Mouse (Mus musculus) hindbrain, embryonic 12.5 days (tissue): ENCODE measurements at regions not wholly inside any gene's neighbourhood (a gene's known extent, or its start where the extent isn't known, plus 50 kb on each side); places are given as distances from the start of the nearest gene placed in this dataset.
"Not testable (repeated sequence)": the region's sequence is repeated elsewhere in the genome, so short reads cannot be mapped to it uniquely, and the experiment has no call there.

Source experiments
- ATAC-seq: fragments of 200-750 bp; cut with Nextera tagmentation; 2 replicates; pipeline ENCODE4 v1.8.0; 2017; ENCODE audit warnings: moderate TSS enrichment; ENCODE audit not compliant: low FRiP score
- H3K27ac ChIP-seq: fragments of 300-500 bp; sonication (generic); 2 replicates; pipeline ENCODE4 v1.5.1; 2016; ENCODE audit warnings: mild to moderate bottlenecking
- H3K27me3 ChIP-seq: fragments of 300-500 bp; sonication (generic); 2 replicates; pipeline ENCODE4 v1.6.1; 2016; ENCODE audit warnings: mild to moderate bottlenecking
- H3K36me3 ChIP-seq: fragments of 300-500 bp; sonication (generic); 2 replicates; pipeline ENCODE4 v1.6.1; 2016; ENCODE audit warnings: mild to moderate bottlenecking
- H3K4me1 ChIP-seq: fragments of 300-500 bp; sonication (generic); 2 replicates; pipeline ENCODE4 v1.6.1; 2016
- H3K4me2 ChIP-seq: fragments of 300-500 bp; sonication (generic); replicated peaks from 2 replicates; pipeline ENCODE4 v1.6.1; 2016; ENCODE audit warnings: mild to moderate bottlenecking
- H3K4me3 ChIP-seq: fragments of 300-500 bp; sonication (generic); 2 replicates; pipeline ENCODE4 v1.5.1; 2016; ENCODE audit warnings: mild to moderate bottlenecking
- H3K9ac ChIP-seq: fragments of 300-500 bp; sonication (generic); 2 replicates; pipeline ENCODE4 v1.6.1; 2016; ENCODE audit warnings: mild to moderate bottlenecking, moderate library complexity
- H3K9me3 ChIP-seq: fragments of 300-500 bp; sonication (generic); replicated peaks from 2 replicates; pipeline ENCODE4 v1.6.1; 2016; ENCODE audit warnings: mild to moderate bottlenecking
- WGBS: fragments of 180-500 bp; shearing (Covaris S2); methylation state at CpG from one replicate; pipeline ENCODE4 v1.1.7; 2016; 5-methylcytosine and 5-hydroxymethylcytosine counted together

DNA sequence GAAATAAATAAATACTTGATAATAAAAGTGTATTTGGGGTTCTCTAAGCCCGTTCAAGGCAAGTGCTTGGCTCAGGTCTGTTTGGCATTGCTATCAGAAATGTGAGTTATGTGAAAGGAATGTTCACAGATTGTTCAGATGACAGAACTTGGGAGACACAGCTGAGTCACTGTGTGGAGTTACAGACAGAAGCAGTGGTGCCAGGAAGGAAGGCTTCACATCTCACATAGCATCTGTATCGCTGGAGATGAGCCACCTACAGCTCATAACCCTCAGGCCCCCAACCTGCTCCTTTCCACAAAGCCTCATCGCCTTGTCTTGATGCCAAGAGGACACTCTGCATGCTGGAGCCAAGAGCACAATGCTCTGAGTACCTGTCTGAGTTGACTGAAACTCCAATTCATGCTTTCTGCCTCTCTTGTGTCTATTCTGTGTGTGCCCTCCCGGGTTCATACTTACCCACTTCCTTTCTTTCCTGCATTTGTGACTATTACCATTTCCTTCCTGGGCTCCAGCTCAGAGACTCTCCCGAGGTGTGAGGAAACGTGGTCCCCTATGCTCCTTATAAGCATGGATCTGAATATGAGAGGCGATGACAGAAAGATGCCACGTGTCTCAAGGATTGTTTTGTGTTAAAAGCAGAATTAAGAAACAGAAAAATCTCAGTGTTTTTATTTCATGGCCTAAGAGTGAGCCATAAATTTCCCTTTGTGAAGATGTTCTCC, 79.6 kb downstream of the Cd24a start:
- no peak overlapping the region for H3K4me3 ChIP-seq
- H3K9ac ChIP-seq = no peak overlapping the region
- WGBS = 87% methylated on average over 8 of the region's 8 CpGs
- ATAC-seq = no peak
- H3K9me3 ChIP-seq = no peaks in the 10 kb centered on the region
- no peaks in the 10 kb centered on the region for H3K4me1 ChIP-seq
- H3K36me3 ChIP-seq = no peaks in the 10 kb centered on the region
- no peak overlapping the region for H3K4me2 ChIP-seq
- no peak overlapping the region for H3K27ac ChIP-seq
- H3K27me3 ChIP-seq = no peaks in the 10 kb centered on the region

DNA sequence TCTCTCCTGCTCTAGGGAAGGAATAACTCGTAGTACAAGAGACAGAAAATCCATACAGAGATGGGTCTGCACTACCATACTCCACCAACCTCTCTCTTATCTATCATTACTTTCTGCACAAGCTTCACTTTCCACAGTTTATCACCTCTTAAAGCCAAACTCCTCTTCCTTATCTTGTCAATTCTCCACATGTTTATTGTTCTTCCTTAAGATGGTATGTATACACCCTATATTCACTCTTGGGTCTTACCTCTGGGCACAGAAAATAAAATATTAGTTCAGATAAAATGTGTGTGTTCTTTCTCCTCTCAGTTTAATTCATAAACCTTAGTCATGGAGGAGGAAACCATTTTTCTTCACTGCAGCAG, 80.1 kb downstream of the Cd24a start:
- no peaks in the 10 kb centered on the region for H3K4me1 ChIP-seq
- 94% methylated on average over 1 of the region's 1 CpGs for WGBS
- no peaks in the 10 kb centered on the region for H3K9me3 ChIP-seq
- H3K36me3 ChIP-seq = no peaks in the 10 kb centered on the region
- no peak for ATAC-seq
- no peak overlapping the region for H3K9ac ChIP-seq
- no peak overlapping the region for H3K4me3 ChIP-seq
- H3K27ac ChIP-seq = no peak overlapping the region
- H3K4me2 ChIP-seq = no peak overlapping the region
- no peaks in the 10 kb centered on the region for H3K27me3 ChIP-seq

DNA sequence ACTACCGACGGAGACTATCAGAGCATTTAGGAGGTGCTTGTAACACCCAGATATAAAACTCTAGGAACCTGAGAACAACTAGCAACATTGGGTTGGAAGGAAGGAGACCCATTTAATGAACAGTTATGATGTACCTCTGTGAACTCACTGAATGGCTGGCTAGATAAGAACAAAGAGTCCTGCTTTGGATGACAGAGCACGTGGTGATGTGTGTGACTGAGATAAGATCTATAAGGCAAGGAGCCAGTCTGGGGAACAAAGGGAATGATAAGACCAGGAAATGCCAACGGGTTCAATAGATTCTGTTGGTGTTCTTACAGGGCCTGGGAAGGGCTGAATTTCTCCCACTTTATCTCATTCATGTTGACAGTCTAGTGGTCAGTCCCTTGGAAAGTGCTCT, 86.8 kb downstream of the Cd24a start:
- H3K9ac ChIP-seq = no peak overlapping the region
- no peaks in the 10 kb centered on the region for H3K4me1 ChIP-seq
- no peak overlapping the region for H3K27ac ChIP-seq
- no peaks in the 10 kb centered on the region for H3K27me3 ChIP-seq
- no peaks in the 10 kb centered on the region for H3K9me3 ChIP-seq
- H3K4me2 ChIP-seq = no peak overlapping the region
- 82% methylated on average over 4 of the region's 4 CpGs for WGBS
- H3K36me3 ChIP-seq = no peaks in the 10 kb centered on the region
- no peak overlapping the region for H3K4me3 ChIP-seq
- no peak for ATAC-seq

DNA sequence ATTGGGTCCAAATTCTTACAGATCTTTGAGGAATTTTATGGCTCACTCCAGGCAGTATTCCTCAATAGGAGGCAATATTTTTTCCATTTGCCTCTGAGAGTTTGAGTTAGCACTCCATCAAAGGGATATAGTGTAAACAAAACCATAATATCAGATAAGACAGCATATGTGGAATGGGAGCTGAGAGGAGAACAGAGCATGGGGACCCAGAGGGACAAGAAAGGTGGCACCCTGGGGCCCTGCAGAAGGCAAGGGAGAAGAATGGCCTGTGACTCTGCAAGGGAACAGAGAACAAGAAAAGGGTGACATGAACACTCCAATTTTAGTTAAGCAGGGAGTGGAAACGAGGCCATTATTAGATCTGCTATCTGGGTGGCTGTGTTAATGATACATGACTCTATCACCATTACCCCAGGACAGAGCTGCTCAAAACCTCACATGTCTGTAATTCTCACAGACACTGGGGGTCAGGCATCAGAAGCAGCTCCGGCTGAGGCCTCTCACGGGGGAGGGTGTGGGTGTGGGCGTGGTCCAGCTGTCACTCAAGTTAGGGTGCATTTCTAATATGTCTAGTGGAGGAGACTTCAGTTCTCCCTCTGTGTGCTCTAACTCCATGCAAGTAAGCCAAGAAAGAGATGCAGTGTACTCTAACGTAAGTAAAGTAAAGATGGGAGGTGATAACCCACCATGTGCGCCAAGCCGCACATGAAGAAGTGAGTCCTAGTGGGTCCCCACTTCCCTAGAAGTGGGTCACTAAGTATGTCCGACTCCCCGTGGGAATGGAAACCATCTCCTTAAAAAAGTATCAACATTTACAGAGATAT, 88.4 kb downstream of the Cd24a start:
- Histone ChIP-seq H3K36me3 (no peaks in the 10 kb centered on the region), H3K9ac (no peak overlapping the region), H3K4me3 (no peak overlapping the region), H3K27ac (no peak overlapping the region), H3K9me3 (no peaks in the 10 kb centered on the region), H3K4me2 (no peak overlapping the region), H3K4me1 (no peaks in the 10 kb centered on the region), H3K27me3 (no peaks in the 10 kb centered on the region)
- WGBS = 69% methylated on average over 9 of the region's 9 CpGs
- ATAC-seq = peak; percentile 46; the same call in 1 of the 2 replicates

DNA sequence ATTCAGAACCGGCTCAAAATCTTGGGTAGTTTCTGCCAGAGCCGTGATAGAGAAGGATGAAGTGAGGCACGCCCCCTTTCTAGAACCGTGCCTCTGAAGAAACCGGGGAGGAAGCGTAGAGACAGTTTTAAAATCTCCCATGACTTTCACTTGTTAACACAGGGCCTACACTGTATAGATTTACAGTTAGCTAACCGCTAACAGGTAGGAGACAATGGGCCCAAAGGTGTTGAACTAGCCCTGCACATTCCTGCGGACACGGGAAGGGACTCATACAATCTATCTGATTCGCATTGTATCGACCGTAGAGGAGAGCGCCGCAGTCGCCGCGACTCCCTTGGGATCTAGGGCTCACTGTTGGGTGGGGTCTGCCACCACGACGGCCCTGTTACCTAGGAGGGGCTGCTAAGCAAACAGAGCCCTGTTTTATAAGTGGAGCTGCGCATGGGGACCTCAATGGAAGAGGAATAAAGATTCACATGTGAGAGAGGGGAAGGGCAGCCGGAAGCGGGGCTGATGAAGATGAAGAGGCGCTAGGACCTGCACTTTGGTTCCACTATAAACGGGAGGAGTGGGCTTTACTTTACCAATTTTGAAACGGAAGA, 89.1 kb downstream of the Cd24a start:
- no peak overlapping the region for H3K9ac ChIP-seq
- WGBS = 59% methylated on average over 25 of the region's 25 CpGs
- ATAC-seq = no peak
- H3K27ac ChIP-seq = no peak overlapping the region
- H3K4me1 ChIP-seq = no peaks in the 10 kb centered on the region
- H3K36me3 ChIP-seq = no peaks in the 10 kb centered on the region
- H3K27me3 ChIP-seq = no peaks in the 10 kb centered on the region
- 0 out of 2 replicates have a peak overlapping the region, but pooled peaks have one; percentile 4 for H3K4me3 ChIP-seq
- peak overlapping the region; percentile 25; the same call in 1 of the 2 replicates for H3K4me2 ChIP-seq
- H3K9me3 ChIP-seq = no peaks in the 10 kb centered on the region

DNA sequence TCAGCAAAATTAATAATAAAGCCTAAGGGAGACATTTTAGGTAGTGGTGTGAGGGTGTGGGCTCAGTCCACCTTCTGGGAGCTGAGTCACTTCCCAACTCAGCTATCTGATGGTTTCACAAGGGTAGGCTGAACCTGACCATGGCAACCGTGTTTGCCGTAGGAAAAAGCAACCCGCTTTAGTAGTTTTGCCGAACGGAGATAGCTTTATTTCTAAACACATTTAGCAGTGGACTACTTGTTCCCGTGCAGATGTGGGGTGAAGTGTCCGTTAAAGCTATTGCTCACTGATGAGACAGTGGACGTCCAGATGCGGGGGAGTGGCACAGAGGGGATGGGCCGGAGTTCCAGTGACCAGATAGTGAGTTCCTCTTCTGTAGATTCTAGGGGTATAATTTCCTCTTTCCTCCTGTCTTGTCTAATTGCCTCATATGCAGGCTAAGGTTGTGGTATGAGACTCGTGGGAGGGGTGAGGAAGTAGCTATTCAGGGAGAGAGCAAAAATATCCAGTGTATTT, 89.7 kb downstream of the Cd24a start:
- WGBS = 79% methylated on average over 11 of the region's 11 CpGs
- Histone ChIP-seq H3K36me3 (no peaks in the 10 kb centered on the region), H3K4me3 (no peak overlapping the region), H3K27me3 (no peaks in the 10 kb centered on the region), H3K4me1 (0 out of 2 replicates have a peak, but pooled peaks cover 2% of the 10 kb centered on the region), H3K9ac (no peak overlapping the region), H3K9me3 (no peaks in the 10 kb centered on the region), H3K4me2 (no peak overlapping the region), H3K27ac (no peak overlapping the region)
- ATAC-seq = no peak

DNA sequence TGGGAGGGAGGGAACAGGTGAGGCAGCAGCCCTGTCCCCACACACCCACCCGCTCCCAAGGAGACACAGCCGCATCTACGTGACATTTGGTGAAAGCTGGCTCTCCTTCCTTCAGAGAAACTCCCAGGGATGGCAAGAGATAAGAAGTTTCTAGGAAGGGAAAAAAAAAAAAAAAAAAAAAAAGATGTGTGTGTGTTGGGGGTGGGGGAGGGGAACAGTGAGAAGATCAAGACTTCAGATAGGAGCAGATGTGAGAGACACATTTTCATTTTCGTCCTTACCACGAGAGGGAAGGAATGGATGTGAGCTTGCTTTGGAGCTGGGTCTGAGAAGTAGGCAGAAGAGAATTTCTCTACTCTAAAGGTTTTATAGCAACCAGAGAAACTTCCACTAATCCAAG, 91.4 kb downstream of the Cd24a start:
- ATAC-seq = no peak
- 67% methylated on average over 5 of the region's 5 CpGs for WGBS
- Histone ChIP-seq H3K4me2 (no peak overlapping the region), H3K36me3 (no peaks in the 10 kb centered on the region), H3K27me3 (no peaks in the 10 kb centered on the region), H3K4me1 (0 out of 2 replicates have a peak, but pooled peaks cover 2% of the 10 kb centered on the region), H3K9ac (no peak overlapping the region), H3K9me3 (no peaks in the 10 kb centered on the region), H3K27ac (no peak overlapping the region), H3K4me3 (no peak overlapping the region)

DNA sequence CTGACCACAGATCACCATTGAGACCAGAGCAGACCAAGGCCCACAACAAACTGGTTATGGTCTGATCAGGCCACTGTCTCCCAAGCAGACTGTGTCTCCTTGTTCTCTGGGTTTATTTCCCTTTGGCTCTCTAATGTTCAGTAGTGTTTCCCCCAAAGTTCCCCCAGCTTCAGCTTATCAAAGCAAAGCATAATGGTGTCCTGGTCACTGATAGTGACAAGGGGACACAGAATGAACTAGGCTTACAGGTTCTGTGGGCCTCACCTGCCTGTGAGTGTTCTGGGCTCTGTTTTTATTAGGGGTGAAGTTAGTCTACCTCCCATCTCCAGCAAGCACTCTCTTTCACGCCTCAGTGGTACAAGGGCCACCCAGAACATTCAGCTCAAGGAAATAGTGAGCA, 92.7 kb downstream of the Cd24a start:
- Histone ChIP-seq H3K36me3 (no peaks in the 10 kb centered on the region), H3K27me3 (no peaks in the 10 kb centered on the region), H3K4me2 (no peak overlapping the region), H3K9ac (no peak overlapping the region), H3K9me3 (no peaks in the 10 kb centered on the region), H3K27ac (no peak overlapping the region), H3K4me1 (0 out of 2 replicates have a peak, but pooled peaks cover 2% of the 10 kb centered on the region), H3K4me3 (no peak overlapping the region)
- no peak for ATAC-seq
- 81% methylated on average over 1 of the region's 1 CpGs for WGBS

DNA sequence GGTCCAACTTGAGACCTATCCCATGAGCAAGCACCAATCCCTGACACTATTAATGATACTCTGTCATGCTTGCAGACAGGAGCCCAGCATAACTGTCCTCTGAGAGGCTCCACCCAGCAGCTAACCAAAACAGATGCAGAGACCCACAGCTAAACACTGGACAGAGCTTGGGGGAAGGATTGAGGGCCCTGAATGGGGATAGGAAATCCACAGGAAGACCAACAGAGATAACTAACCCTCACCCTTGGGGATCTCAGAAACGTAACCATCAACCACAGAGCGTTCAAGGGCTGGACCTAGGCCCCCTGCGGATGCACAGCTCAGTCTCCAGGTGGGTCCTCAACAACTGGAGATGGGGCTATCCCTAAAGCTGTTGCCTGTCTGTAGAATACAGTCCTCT, 93.7 kb downstream of the Cd24a start:
- Histone ChIP-seq H3K27ac (no peak overlapping the region), H3K9ac (no peak overlapping the region), H3K9me3 (no peaks in the 10 kb centered on the region), H3K4me3 (no peak overlapping the region), H3K4me1 (0 out of 2 replicates have a peak, but pooled peaks cover 2% of the 10 kb centered on the region), H3K36me3 (no peaks in the 10 kb centered on the region), H3K4me2 (no peak overlapping the region), H3K27me3 (no peaks in the 10 kb centered on the region)
- 80% methylated on average over 3 of the region's 3 CpGs for WGBS
- no peak for ATAC-seq

DNA sequence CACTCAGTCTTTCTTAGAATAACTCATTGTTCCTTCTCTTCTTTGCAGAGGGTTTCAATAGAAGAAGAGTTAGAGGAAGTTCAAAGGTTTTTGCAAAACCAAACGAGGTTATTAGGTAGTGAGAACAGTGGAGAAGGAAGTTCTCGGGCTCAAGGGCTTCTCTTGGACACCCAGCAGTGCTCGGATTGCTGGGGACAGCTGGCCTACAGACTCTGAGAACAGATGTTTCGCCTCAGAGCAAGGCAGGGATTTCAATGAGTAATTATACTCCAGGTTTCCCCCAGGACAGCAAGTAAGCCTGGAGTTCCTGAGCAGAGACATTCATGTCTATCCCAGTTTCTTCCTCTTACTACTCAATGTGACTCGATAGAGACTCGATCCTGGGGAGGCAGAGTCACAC, 94.4 kb downstream of the Cd24a start:
- WGBS = 57% methylated on average over 6 of the region's 6 CpGs
- no peak for ATAC-seq

DNA sequence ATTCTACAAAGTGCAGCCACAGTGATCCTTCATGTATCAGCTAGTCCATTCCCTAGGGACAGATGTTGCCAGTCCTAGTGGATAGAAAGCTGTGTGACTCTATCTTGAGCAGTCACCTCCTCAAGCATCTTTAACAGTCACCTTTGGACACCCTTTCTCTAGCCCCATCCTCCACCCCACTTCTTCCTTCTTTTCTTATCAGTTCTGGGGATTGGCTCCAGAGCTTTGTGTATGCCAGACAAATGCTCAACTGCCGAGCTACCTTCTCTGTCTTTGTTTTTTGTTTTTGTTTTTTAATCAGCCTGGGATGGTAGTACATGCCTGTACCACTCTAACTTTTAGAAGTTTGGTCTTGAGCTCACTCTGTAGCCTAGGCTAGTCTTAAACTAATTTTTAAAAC, 96.7 kb downstream of the Cd24a start:
- WGBS = 67% methylated on average over 1 of the region's 1 CpGs
- Histone ChIP-seq H3K4me1 (0 out of 2 replicates have a peak, but pooled peaks cover 2% of the 10 kb centered on the region), H3K27ac (no peak overlapping the region), H3K4me3 (no peak overlapping the region), H3K4me2 (no peak overlapping the region), H3K36me3 (no peaks in the 10 kb centered on the region), H3K9me3 (no peaks in the 10 kb centered on the region), H3K9ac (no peak overlapping the region), H3K27me3 (no peaks in the 10 kb centered on the region)
- no peak for ATAC-seq

More for the DNA sequence above, 94.4 kb downstream of the Cd24a start:
- Histone ChIP-seq H3K27me3 (no peaks in the 10 kb centered on the region), H3K4me2 (no peak overlapping the region), H3K4me3 (no peak overlapping the region), H3K9ac (no peak overlapping the region), H3K4me1 (0 out of 2 replicates have a peak, but pooled peaks cover 2% of the 10 kb centered on the region), H3K9me3 (no peaks in the 10 kb centered on the region), H3K36me3 (no peaks in the 10 kb centered on the region), H3K27ac (no peak overlapping the region)

DNA sequence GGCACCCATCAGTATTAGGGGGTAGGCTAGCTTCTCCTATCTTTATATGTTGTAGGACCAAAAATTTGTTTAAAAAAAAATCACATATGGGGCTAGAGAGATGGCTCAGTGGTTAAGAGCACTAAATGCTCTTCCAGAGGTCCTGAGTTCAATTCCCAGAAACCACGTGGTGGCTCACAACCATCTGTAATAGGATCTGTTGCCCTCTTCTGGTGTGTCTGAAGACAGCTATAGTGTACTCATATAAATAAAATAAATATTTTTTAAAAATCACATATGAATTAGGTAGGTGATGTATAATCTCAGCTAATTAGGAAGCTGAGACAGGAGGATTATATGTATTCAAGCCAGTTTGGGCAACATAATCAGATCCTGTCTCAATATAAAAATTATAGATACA, 97.4 kb downstream of the Cd24a start:
- not testable (repeated sequence) for ATAC-seq, H3K9me3 ChIP-seq, H3K4me1 ChIP-seq, H3K27me3 ChIP-seq, H3K9ac ChIP-seq, H3K4me3 ChIP-seq, H3K27ac ChIP-seq, H3K4me2 ChIP-seq, H3K36me3 ChIP-seq
- 82% methylated on average over 1 of the region's 1 CpGs for WGBS
